Mouse (Mus musculus) neutrophil, adult 83 days (primary cell): ENCODE data around the gene Zdhhc13. TPM values are rescaled to one million over a fixed set of nuclear protein-coding genes. Genes with fewer than 3 reads are reported as not detected.

Experiments
- total RNA-seq, 2 experiments: library from RNA; stranded (reverse); gene quantifications; one replicate each; pipeline ENCODE4 v1.2.4; 2023

The Zdhhc13 gene
- total RNA-seq, result 10 to 100 TPM; 18.0 to 18.1 TPM

GRCm38 (mm10) chr7:48788851-48789572 lies at the start of gene Zdhhc13:
Gene Zdhhc13 (plus strand): TSS chr7:48789003.

GRCm38 (mm10) chr7:48847820-48848650 lies 59.2 kb downstream of the Zdhhc13 start, which contains the start of gene Csrp3:
Gene Csrp3 (minus strand): TSS chr7:48848033.

Other genes starting within 250 kb of the Zdhhc13 start
- gene Mrgprb2, start 230.9 kb upstream of the Zdhhc13 start, total RNA-seq, result not detected
- not detected for gene Mrgprb3, start 145.2 kb upstream of the Zdhhc13 start, total RNA-seq
- under 1 TPM; 0.79 to 0.97 TPM for gene Csrp3, start 59.0 kb downstream of the Zdhhc13 start, total RNA-seq
- 10 to 100 TPM; 69.6 to 78.3 TPM for gene E2f8, start 92.6 kb downstream of the Zdhhc13 start, total RNA-seq
- gene Nav2, start 119.7 kb downstream of the Zdhhc13 start, total RNA-seq, result 10 to 100 TPM; 12.3 to 12.8 TPM